Mouse (Mus musculus): ENCODE measurements around the gene Lyrm7. TPM values are rescaled to one million over a fixed set of nuclear protein-coding genes. Genes with fewer than 3 reads are reported as not detected.

Gene Lyrm7
- polyA plus RNA-seq, 1 experiment from 2014 or later = 6.1 TPM

DNA sequence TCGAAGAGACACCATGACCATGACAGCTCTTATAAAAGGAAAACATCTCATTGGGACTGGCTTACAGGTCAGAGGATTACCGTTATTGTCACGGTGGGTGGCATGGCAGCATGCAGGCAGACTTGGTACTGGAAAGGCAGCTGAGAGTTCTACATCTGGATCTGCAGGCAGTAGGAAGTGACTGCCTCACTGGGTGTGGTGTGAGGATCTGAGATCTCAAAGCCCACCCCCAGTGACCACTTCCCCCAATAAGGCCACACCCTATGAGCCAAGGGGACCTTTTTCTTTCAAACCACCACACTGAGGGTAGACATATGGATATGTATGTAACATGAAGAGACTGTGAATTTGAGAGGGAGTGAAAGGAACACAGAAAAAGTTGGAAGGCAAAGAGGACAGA, 66.0 kb downstream of the Lyrm7 start:
- H3K9ac ChIP-seq (replicated peaks) = no peak overlapping the region
- no peaks in the 10 kb centered on the region for H3K36me3 ChIP-seq
- no peak overlapping the region for H3K27ac ChIP-seq
- no peak for ATAC-seq (ENCODE audit: insufficient number of reproducible peaks, insufficient read depth, low FRiP score, low TSS enrichment, low read depth)
- no peaks in the 10 kb centered on the region for H3K27me3 ChIP-seq
- H3K9me3 ChIP-seq = no peaks in the 10 kb centered on the region
- no peaks in the 10 kb centered on the region for H3K4me1 ChIP-seq (replicated peaks)
- WGBS = 89% methylated on average over 3 of the region's 3 CpGs
- no peak overlapping the region for H3K4me3 ChIP-seq (replicated peaks)
- no peak overlapping the region for H3K4me2 ChIP-seq

GRCm38 (mm10) chr11:54793173-54793572, 67.5 kb downstream of the Lyrm7 start:
- no peak overlapping the region for H3K4me3 ChIP-seq (replicated peaks)
- no peaks in the 10 kb centered on the region for H3K36me3 ChIP-seq
- no peak overlapping the region for H3K9ac ChIP-seq (replicated peaks)
- no peaks in the 10 kb centered on the region for H3K27me3 ChIP-seq
- no peak for ATAC-seq (ENCODE audit: insufficient number of reproducible peaks, insufficient read depth, low FRiP score, low TSS enrichment, low read depth)
- 70% methylated on average over 1 of the region's 1 CpGs for WGBS
- H3K4me2 ChIP-seq = no peak overlapping the region
- no peak overlapping the region for H3K27ac ChIP-seq
- no peaks in the 10 kb centered on the region for H3K4me1 ChIP-seq (replicated peaks)
- H3K9me3 ChIP-seq = no peaks in the 10 kb centered on the region

- Histone ChIP-seq H3K36me3 (no peaks in the 10 kb centered on the region), H3K4me3 (replicated peaks) (no peak overlapping the region), H3K9ac (replicated peaks) (no peak overlapping the region), H3K9me3 (no peaks in the 10 kb centered on the region), H3K4me2 (no peak overlapping the region), H3K27me3 (no peaks in the 10 kb centered on the region), H3K4me1 (replicated peaks) (no peaks in the 10 kb centered on the region), H3K27ac (no peak overlapping the region)
- ATAC-seq (ENCODE audit: insufficient number of reproducible peaks, insufficient read depth, low FRiP score, low TSS enrichment, low read depth) = no peak
- 95% methylated on average over 4 of the region's 4 CpGs for WGBS
These were observed 69.3 kb downstream of the Lyrm7 start for GRCm38 (mm10) chr11:54791458-54791857.

DNA sequence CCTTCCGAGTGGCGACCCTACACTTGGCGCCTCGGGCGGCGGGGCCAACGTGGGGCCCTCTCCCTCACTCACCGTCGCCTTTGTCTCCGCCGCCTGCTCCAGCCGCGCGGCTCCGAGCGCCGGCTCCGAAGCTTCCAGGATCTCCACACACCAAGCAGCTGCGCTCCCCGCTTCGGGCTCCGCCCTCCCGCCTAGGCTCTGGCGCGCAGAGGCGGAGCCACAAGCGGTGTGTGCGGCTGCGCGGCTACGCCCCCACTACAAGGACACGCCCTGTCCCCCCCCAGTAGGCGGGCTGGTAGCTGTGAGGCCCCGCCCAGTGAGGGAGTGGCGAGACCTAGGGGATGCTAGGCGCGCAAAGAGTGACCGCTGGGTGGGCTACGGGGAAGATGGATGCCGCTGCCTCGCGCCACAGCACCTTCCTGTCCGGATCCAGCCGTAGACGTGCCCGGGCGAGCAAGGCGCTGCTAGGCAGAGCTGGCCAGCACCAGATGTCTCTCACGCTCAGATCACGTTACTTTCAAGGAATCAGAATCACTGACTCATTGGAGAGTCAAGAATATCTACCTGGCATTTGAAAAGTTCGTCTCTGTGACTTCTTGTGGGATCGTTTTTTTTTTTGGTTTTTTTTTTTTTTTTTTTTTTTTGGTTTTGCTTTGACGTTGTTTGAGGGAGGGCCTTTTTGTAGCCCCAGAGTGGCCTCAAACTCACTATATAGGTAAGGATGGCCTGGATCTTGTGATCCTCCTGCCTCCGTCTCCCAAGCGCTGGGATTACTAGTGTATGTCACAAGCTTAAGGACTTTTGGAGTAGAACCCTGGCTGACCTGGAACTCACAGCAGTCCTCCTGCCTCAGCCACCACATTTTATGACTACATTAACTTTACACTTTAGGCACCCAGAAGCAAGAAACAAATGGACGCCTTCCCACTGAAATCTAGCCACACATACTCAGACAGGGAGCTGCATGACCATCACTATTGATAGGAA, 72.9 kb downstream of the Lyrm7 start, which contains the start of gene Cdc42se2:
TSS of gene Cdc42se2 (minus strand) at position 188 of the 987 bp plus-strand sequence.
- Histone ChIP-seq H3K36me3 (peaks cover 7% of the 10 kb centered on the region; the same call in 1 of the 2 replicates), H3K27ac (peak within 1 kb of the TSS; percentile 99), H3K9ac (replicated peaks) (peak within 1 kb of the TSS; percentile 94), H3K4me1 (replicated peaks) (peaks cover 7% of the 10 kb centered on the region), H3K27me3 (no peaks in the 10 kb centered on the region), H3K4me2 (peak within 1 kb of the TSS; percentile 64), H3K4me3 (replicated peaks) (peak within 1 kb of the TSS; percentile 89), H3K9me3 (no peaks in the 10 kb centered on the region)
- WGBS = 4% methylated on average over 56 of the region's 56 CpGs
- ATAC-seq (ENCODE audit: insufficient number of reproducible peaks, insufficient read depth, low FRiP score, low TSS enrichment, low read depth) = peak; percentile 97

DNA sequence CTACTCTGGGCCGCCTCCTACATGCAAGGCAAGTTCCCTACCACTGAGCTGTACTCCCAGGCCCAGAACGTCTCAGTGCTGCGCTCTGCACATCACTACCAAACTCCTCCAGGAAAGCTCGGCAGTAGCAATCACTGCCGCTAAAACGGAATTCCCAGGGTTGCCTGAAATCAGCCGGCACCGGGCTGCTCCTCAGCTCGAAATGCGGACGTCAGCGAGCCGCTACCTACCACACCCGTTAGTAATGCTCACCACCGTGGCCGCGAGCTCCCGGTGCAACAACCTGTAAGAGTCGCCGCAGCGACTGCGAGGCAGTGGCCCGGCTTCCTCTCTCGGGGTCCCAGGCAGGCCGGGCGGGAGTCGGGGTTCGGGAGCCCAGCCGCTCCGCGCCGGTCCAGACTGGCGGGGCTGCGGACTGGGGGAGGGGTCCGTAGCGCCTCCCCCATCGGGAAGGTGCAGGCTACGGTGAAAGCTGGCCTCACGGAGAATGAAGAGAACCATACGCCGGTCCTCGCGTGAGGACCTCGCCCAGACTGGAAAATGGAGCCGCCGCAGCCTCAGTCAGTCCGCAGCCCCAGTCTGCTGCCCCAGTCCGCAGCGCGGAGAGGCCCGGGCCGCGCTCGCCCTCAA, 73.7 kb downstream of the Lyrm7 start:
- H3K27ac ChIP-seq = peak overlapping the region; percentile 99
- peaks cover 7% of the 10 kb centered on the region for H3K4me1 ChIP-seq (replicated peaks)
- peak overlapping the region; percentile 64 for H3K4me2 ChIP-seq
- H3K4me3 ChIP-seq (replicated peaks) = peak overlapping the region; percentile 89
- peaks cover 7% of the 10 kb centered on the region; the same call in 1 of the 2 replicates for H3K36me3 ChIP-seq
- H3K9ac ChIP-seq (replicated peaks) = peak overlapping the region; percentile 94
- under 1% methylated on average over 54 of the region's 54 CpGs for WGBS
- no peaks in the 10 kb centered on the region for H3K9me3 ChIP-seq
- ATAC-seq (ENCODE audit: insufficient number of reproducible peaks, insufficient read depth, low FRiP score, low TSS enrichment, low read depth) = peak; percentile 69
- no peaks in the 10 kb centered on the region for H3K27me3 ChIP-seq

GRCm38 (mm10) chr11:54785566-54785965, 75.2 kb downstream of the Lyrm7 start:
- peaks cover 7% of the 10 kb centered on the region for H3K4me1 ChIP-seq (replicated peaks)
- H3K4me3 ChIP-seq (replicated peaks) = peak overlapping the region; percentile 89; the same call in 1 of the 2 replicates
- H3K9ac ChIP-seq (replicated peaks) = no peak overlapping the region
- H3K4me2 ChIP-seq = peak overlapping the region; percentile 64
- H3K9me3 ChIP-seq = no peaks in the 10 kb centered on the region
- no peaks in the 10 kb centered on the region for H3K27me3 ChIP-seq
- 90% methylated on average over 3 of the region's 3 CpGs for WGBS
- no peak overlapping the region for H3K27ac ChIP-seq
- ATAC-seq (ENCODE audit: insufficient number of reproducible peaks, insufficient read depth, low FRiP score, low TSS enrichment, low read depth) = no peak
- peaks cover 7% of the 10 kb centered on the region; the same call in 1 of the 2 replicates for H3K36me3 ChIP-seq

GRCm38 (mm10) chr11:54784436-54784835, 76.3 kb downstream of the Lyrm7 start:
- Histone ChIP-seq H3K4me2 (no peak overlapping the region), H3K9ac (replicated peaks) (no peak overlapping the region), H3K9me3 (no peaks in the 10 kb centered on the region), H3K27me3 (no peaks in the 10 kb centered on the region), H3K4me3 (replicated peaks) (no peak overlapping the region), H3K4me1 (replicated peaks) (peaks cover 7% of the 10 kb centered on the region), H3K27ac (no peak overlapping the region), H3K36me3 (peaks cover 7% of the 10 kb centered on the region; the same call in 1 of the 2 replicates)
- 95% methylated on average over 3 of the region's 3 CpGs for WGBS
- no peak for ATAC-seq (ENCODE audit: insufficient number of reproducible peaks, insufficient read depth, low FRiP score, low TSS enrichment, low read depth)

GRCm38 (mm10) chr11:54782253-54782652, 78.5 kb downstream of the Lyrm7 start:
- 80% methylated on average over 6 of the region's 6 CpGs for WGBS
- H3K4me3 ChIP-seq (replicated peaks) = no peak overlapping the region
- H3K4me1 ChIP-seq (replicated peaks) = peaks cover 7% of the 10 kb centered on the region
- no peaks in the 10 kb centered on the region for H3K9me3 ChIP-seq
- H3K4me2 ChIP-seq = no peak overlapping the region
- no peak overlapping the region for H3K27ac ChIP-seq
- H3K36me3 ChIP-seq = peaks cover 7% of the 10 kb centered on the region; the same call in 1 of the 2 replicates
- ATAC-seq (ENCODE audit: insufficient number of reproducible peaks, insufficient read depth, low FRiP score, low TSS enrichment, low read depth) = no peak
- H3K9ac ChIP-seq (replicated peaks) = no peak overlapping the region
- no peaks in the 10 kb centered on the region for H3K27me3 ChIP-seq

DNA sequence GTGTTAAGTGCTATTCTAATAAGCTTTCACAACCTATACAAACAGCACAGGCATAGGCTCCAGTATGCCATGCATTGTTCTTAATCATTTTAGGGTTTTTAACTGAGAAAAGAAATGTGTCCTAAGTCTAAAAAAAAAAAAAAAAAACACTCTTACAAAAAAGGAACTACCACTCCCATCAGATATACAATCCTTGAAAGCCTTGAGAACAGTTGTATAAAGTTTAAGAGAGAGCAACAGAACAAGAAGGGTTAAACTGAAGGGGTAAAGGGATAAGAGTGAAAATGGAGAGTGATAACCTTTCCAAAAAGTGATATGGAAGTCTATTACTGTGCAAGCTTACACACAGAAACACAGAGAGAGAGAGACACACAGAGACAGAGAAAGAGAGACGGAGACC, 80.8 kb downstream of the Lyrm7 start:
- Histone ChIP-seq H3K4me1 (replicated peaks) (peaks cover 6% of the 10 kb centered on the region; the same call in 1 of the 2 replicates), H3K9ac (replicated peaks) (no peak overlapping the region), H3K4me2 (no peak overlapping the region), H3K36me3 (peaks cover 4% of the 10 kb centered on the region; the same call in 1 of the 2 replicates), H3K4me3 (replicated peaks) (no peak overlapping the region), H3K27me3 (no peaks in the 10 kb centered on the region), H3K27ac (no peak overlapping the region), H3K9me3 (no peaks in the 10 kb centered on the region)
- ATAC-seq (ENCODE audit: insufficient number of reproducible peaks, insufficient read depth, low FRiP score, low TSS enrichment, low read depth) = no peak
- 90% methylated on average over 1 of the region's 1 CpGs for WGBS

DNA sequence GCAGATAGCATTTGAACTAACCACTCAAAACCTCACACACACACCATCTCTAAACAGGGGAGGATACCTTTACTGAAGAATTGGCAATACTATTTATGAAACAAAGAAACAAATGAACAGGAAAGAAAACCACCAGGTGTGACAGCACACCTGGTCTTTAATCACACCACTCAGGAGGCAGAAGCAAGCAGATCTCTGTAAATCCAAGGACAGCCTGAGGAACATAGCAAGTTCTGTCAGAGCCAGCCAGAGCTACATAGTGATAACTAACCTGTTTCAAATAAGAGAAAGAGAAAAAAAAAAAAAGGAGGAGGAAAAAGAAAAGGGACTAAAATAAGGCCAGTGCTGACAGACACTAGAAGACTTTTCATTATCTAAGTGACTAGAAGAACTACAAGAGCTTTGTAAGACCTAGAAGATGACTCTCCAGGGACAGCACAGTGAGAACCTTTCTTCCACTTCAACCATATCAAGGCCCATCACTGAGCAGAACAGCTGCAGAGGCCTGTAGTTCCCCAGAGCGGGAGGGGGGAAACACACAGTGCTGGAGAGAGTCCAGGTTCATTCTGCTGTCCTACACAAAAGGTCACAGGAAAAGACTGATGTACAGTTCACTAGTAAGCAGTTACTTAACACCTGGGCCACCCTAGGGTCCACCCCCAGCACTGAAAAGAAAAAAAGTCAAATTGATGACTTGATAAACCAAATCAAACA, 82.4 kb downstream of the Lyrm7 start:
- no peaks in the 10 kb centered on the region for H3K36me3 ChIP-seq
- 71% methylated on average over 1 of the region's 1 CpGs for WGBS
- peaks cover 6% of the 10 kb centered on the region; the same call in 1 of the 2 replicates for H3K4me1 ChIP-seq (replicated peaks)
- no peak for ATAC-seq (ENCODE audit: insufficient number of reproducible peaks, insufficient read depth, low FRiP score, low TSS enrichment, low read depth)
- H3K9me3 ChIP-seq = no peaks in the 10 kb centered on the region
- H3K4me2 ChIP-seq = no peak overlapping the region
- no peak overlapping the region for H3K9ac ChIP-seq (replicated peaks)
- H3K4me3 ChIP-seq (replicated peaks) = no peak overlapping the region
- H3K27ac ChIP-seq = no peak overlapping the region
- H3K27me3 ChIP-seq = no peaks in the 10 kb centered on the region
